Mouse (Mus musculus) activated CD4-positive, CD25-positive, alpha-beta regulatory T cell, adult 4 months (primary cell): Measurements from ENCODE around the gene Hist1h3i. TPM values are rescaled to one million over a fixed set of nuclear protein-coding genes. Genes with fewer than 3 reads are reported as not detected.
"Not testable (repeated sequence)": the region's sequence is repeated elsewhere in the genome, so short reads cannot be mapped to it uniquely, and the experiment has no call there.

Experiments used
- ATAC-seq: one replicate; pipeline ENCODE4 v1.8.0; 2017
- polyA plus RNA-seq, 2 experiments: library from polyadenylated mRNA; unstranded; fragments of 100-300 nt; shearing (Covaris generic); gene quantifications; one replicate each; pipeline ENCODE4 v1.2.1; 2017

Gene Hist1h3i
- 1 to 10 TPM in 1 of 2 experiments, not detected in 1; 3.8 TPM for polyA plus RNA-seq

GRCm38 (mm10) chr13:21783255-21783617, at the start of gene Hist1h3i:
Gene Hist1h3i, minus strand, starts transcription at chr13:21783370.
- ATAC-seq: peak; percentile 51

GRCm38 (mm10) chr13:21831418-21832394, 48.5 kb upstream of the Hist1h3i start, which contains the start of gene Hist1h4n:
Gene Hist1h4n, minus strand, starts transcription at chr13:21832196.
- ATAC-seq: peak; percentile 51

- ATAC-seq: no peak
Measured at GRCm38 (mm10) chr13:21830344-21830743, 47.2 kb upstream of the Hist1h3i start.

- ATAC-seq: no peak
Measured at GRCm38 (mm10) chr13:21828511-21828910, 45.3 kb upstream of the Hist1h3i start.

GRCm38 (mm10) chr13:21820082-21820890, 37.1 kb upstream of the Hist1h3i start:
- not testable (repeated sequence) for ATAC-seq

- not testable (repeated sequence) for ATAC-seq
Measured at GRCm38 (mm10) chr13:21812092-21812491, 28.9 kb upstream of the Hist1h3i start.

- peak; percentile 40 for ATAC-seq
Measured at GRCm38 (mm10) chr13:21811539-21811938, 28.4 kb upstream of the Hist1h3i start, which contains the start of gene Hist1h4m. Gene Hist1h4m, plus strand, starts transcription at chr13:21811746.

GRCm38 (mm10) chr13:21811074-21811473, 27.9 kb upstream of the Hist1h3i start:
- ATAC-seq: not testable (repeated sequence)

GRCm38 (mm10) chr13:21810073-21810472, 26.9 kb upstream of the Hist1h3i start, which contains the start of the genes Hist1h2bq and Hist1h2ao:
Gene Hist1h2bq, minus strand, starts transcription at chr13:21810197.
Gene Hist1h2ao, plus strand, starts transcription at chr13:21810465.
- peak; percentile 89 for ATAC-seq

- ATAC-seq: peak; percentile 76
Measured at GRCm38 (mm10) chr13:21803058-21803457, 19.9 kb upstream of the Hist1h3i start.

GRCm38 (mm10) chr13:21797163-21797562, 14.0 kb upstream of the Hist1h3i start:
- not testable (repeated sequence) for ATAC-seq

GRCm38 (mm10) chr13:21795584-21795983, 12.4 kb upstream of the Hist1h3i start:
- no peak for ATAC-seq

GRCm38 (mm10) chr13:21790601-21791283, 7.6 kb upstream of the Hist1h3i start:
- ATAC-seq: no peak

- no peak for ATAC-seq
Measured at GRCm38 (mm10) chr13:21789925-21790324, 6.8 kb upstream of the Hist1h3i start.

GRCm38 (mm10) chr13:21787760-21788593, 4.8 kb upstream of the Hist1h3i start:
- ATAC-seq: no peak

- ATAC-seq: peak; percentile 88
Measured at GRCm38 (mm10) chr13:21786899-21787629, 3.9 kb upstream of the Hist1h3i start, which contains the start of the genes Hist1h2an and Hist1h2bp. Gene Hist1h2an, minus strand, starts transcription at chr13:21787218. Gene Hist1h2bp, plus strand, starts transcription at chr13:21787461.

- ATAC-seq: no peak
Measured at GRCm38 (mm10) chr13:21786189-21786898, 3.2 kb upstream of the Hist1h3i start.

GRCm38 (mm10) chr13:21784311-21784710, 1.1 kb upstream of the Hist1h3i start:
- ATAC-seq: no peak

- ATAC-seq: no peak
Measured at GRCm38 (mm10) chr13:21783734-21784161, 578 bp upstream of the Hist1h3i start.
